Mouse (Mus musculus) c-Kit-negative CD71-positive TER-119-positive erythroid progenitor cells, embryonic 14.5 days (primary cell): ENCODE measurements around the gene Apba2.

Experiments used
- DNase-seq: peaks from one replicate; pipeline ENCODE4 v3.0.0-alpha.2; 2013; ENCODE audit warnings: low read depth, low spot score

The Apba2 gene

GRCm38 (mm10) chr7:64501536-64502270 is at the start of gene Apba2:
TSS of gene Apba2 (plus strand) at chr7:64501706.
- DNase-seq = no peak

- no peak for DNase-seq
These were observed 49.6 kb upstream of the Apba2 start for GRCm38 (mm10) chr7:64451861-64452382.

GRCm38 (mm10) chr7:64452471-64453222 is 48.9 kb upstream of the Apba2 start:
- no peak for DNase-seq

- no peak for DNase-seq
These were observed 45.3 kb upstream of the Apba2 start for GRCm38 (mm10) chr7:64456176-64456575.

- DNase-seq = no peak
These were observed 44.8 kb upstream of the Apba2 start for GRCm38 (mm10) chr7:64456676-64457075.

- DNase-seq = no peak
These were observed 43.7 kb upstream of the Apba2 start for GRCm38 (mm10) chr7:64457811-64458210.

- no peak for DNase-seq
These were observed 4.1 kb upstream of the Apba2 start for GRCm38 (mm10) chr7:64497438-64497837.

- no peak for DNase-seq
These were observed 1.0 kb downstream of the Apba2 start for GRCm38 (mm10) chr7:64502271-64503180.

GRCm38 (mm10) chr7:64503641-64504040 is 2.1 kb downstream of the Apba2 start:
- DNase-seq = no peak

- DNase-seq = no peak
These were observed 3.3 kb downstream of the Apba2 start for GRCm38 (mm10) chr7:64504691-64505231.

- no peak for DNase-seq
These were observed 4.1 kb downstream of the Apba2 start for GRCm38 (mm10) chr7:64505571-64505970.

- DNase-seq = no peak
These were observed 7.3 kb downstream of the Apba2 start for GRCm38 (mm10) chr7:64508826-64509225.

GRCm38 (mm10) chr7:64509911-64510310 is 8.4 kb downstream of the Apba2 start:
- no peak for DNase-seq

- DNase-seq = no peak
These were observed 9.2 kb downstream of the Apba2 start for GRCm38 (mm10) chr7:64510526-64511210.

- DNase-seq = no peak
These were observed 12.1 kb downstream of the Apba2 start for GRCm38 (mm10) chr7:64513621-64514020.

GRCm38 (mm10) chr7:64515280-64515679 is 13.8 kb downstream of the Apba2 start:
- DNase-seq = no peak

- no peak for DNase-seq
These were observed 14.4 kb downstream of the Apba2 start for GRCm38 (mm10) chr7:64515891-64516290.

- no peak for DNase-seq
These were observed 17.6 kb downstream of the Apba2 start for GRCm38 (mm10) chr7:64519091-64519490.

- no peak for DNase-seq
These were observed 18.0 kb downstream of the Apba2 start for GRCm38 (mm10) chr7:64519521-64519920.

- DNase-seq = no peak
These were observed 20.3 kb downstream of the Apba2 start for GRCm38 (mm10) chr7:64521695-64522408.
